Mouse (Mus musculus) layer of hippocampus, postnatal 14 days (tissue): ENCODE measurements at regions not wholly inside any gene's neighbourhood (a gene's known extent, or its start where the extent isn't known, plus 50 kb on each side); places are given as distances from the start of the nearest gene placed in this dataset.
A peak's percentile ranks its signal among the peaks of the same experiment; 100 is the strongest.

Source experiments
- DNase-seq, 2 experiments: peaks; one replicate each; pipeline ENCODE4 v3.0.0; 2021 to 2022; ENCODE audit warnings: low spot score in 2 of 2, mixed read lengths in 1 of 2

GRCm38 (mm10) chr16:52601068-52601829 lies 147.4 kb upstream of the Alcam start:
- DNase-seq, result peak in 1 of 2 experiments; percentile 18

GRCm38 (mm10) chr16:52598232-52598631 lies 144.4 kb upstream of the Alcam start:
- no peak for DNase-seq

GRCm38 (mm10) chr16:52597181-52597580 lies 143.3 kb upstream of the Alcam start:
- no peak for DNase-seq

DNA sequence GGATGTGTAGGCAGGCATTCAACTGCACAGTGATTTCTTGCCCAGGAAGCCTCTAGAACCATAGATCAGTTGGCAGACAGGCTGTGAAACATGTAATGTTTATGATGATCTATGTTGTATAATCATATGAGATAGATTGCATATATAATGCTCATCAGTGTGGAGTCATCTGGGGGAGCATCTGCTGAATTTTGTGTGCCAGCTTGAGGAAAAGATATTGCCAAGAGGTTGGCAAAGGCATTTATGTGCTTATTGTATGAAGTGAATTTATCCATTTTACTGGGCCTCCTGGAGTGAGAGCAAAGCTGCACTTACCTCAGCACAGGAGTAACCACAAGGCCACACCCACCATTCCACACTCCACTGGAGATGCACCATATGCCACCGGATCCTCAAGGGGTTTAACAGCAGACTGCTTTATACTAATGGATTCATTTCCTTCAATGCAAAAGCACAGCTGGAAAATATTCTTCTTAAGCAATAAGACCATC lies 134.5 kb upstream of the Alcam start:
- DNase-seq, result peak; percentile 17 to 63

DNA sequence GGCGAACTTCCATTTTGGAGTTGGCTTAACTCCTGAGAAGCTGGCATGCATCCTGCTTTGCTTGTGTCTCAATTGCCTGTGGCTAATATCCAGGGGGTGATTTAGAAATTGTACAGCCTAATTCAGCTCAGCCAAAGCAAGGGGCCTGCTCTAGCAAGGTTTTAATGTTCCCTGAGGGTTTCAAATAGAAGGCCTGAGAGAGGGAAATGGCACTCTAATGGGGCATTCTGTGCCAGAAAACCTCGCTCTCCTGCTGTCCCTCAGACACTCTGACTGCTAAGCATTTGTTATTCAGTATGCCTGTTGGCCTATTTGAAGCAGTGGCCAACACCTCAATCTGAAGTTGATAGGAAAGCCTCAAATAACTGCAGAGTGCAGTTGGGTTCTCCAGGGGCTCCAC lies 115.2 kb upstream of the Alcam start:
- peak; percentile 29 to 80 for DNase-seq

DNA sequence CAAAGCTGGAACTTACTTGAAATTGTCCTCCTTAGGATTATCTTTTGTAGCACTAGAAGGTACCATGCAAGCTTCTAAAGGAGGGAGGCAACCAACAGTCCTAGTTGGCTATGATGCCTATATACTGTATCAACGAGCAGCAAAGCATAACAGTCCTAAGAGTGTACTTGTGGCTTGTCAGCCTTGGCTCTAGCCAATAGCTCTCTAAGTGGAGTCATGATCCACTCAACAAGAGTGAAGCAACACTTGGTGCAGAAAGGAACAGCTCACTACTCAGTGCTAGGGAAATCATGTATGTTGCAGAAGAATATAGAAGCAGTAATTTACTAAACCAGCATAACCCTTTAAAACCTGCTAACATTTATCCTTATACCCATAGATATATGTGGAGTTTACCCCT lies 82.4 kb upstream of the Alcam start:
- DNase-seq, result no peak

- DNase-seq, result no peak
These were observed 80.7 kb upstream of the Alcam start for GRCm38 (mm10) chr16:52534601-52535000.

GRCm38 (mm10) chr16:52532475-52533083 lies 78.7 kb upstream of the Alcam start:
- peak in 1 of 2 experiments; percentile 3 for DNase-seq

DNA sequence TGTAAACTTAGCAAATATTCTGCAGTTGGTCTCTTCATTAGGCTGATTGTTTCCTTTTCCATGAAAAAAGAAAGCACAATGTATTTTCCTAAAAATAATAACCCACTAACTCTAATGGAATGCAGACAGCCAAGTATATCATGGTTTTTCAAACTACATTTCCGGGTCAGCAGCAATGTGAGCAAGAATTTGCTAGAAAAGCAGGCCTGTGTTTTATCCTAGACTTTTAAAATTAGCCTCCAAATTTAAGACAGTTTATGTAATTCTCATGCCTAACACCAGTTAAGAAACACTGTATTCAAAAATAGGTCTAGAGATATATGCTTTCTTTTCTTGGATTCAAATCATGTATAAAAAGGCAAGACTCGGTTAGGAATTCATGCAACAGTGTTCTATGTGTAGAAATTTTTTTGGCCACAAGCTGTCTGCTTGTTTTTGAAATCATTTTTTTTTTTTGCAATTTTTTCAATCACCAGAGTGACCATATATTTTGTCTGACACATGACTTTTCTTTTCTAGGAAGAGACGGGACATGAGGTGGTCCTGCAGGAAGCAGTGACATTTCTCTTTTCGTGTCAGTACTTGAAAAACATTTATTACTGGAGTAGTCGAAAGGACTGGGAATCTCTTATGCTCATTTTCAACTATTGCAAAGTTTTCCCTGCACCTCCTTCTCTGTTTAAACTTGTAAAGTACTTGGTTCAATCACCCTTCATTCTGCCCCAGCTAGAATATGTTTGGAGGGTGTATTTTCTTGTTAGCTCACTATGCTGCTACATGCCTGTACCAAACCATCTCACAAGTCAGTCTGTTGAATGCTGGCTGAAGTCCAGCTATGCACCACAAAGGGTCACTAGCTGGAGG lies 59.9 kb upstream of the Alcam start:
- DNase-seq, result no peak

DNA sequence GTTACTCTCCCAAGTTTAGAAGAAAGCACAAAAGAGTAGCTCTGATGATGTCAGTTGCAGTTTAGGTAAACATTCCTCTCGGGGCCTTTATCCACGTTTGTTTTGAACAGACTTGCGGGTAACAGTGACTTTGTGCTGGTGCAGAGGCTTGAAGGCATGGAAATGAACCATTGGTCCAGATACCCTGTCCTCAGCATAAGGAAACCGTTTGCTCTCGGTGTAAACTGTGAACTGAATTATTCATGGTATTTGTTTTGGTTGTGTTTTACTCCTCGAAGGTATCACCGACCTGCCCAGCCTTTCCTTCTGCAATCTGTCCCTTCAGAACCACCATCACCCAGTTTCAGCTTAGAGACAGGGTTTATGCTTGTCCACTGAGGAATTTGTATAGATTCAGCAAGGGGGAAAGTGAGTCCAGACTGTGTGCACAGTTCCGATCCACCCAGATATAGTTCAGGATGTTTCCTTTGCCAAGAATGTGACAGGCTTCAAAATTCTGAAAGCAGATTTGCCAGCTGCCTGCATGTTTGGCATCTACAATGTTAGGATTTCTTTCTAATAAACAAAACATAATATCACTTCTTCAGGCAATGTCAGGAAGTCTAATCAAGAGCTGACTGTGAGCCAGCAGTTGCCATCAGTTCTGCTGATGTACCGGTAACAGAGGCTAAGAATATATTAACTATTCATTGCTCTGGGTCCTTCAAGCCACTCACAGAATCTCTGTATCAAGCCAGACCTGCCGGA lies 54.9 kb upstream of the Alcam start:
- DNase-seq, result no peak
